Mouse (Mus musculus): ENCODE data around the gene Prl7b1.

Prl7b1 gene

DNA sequence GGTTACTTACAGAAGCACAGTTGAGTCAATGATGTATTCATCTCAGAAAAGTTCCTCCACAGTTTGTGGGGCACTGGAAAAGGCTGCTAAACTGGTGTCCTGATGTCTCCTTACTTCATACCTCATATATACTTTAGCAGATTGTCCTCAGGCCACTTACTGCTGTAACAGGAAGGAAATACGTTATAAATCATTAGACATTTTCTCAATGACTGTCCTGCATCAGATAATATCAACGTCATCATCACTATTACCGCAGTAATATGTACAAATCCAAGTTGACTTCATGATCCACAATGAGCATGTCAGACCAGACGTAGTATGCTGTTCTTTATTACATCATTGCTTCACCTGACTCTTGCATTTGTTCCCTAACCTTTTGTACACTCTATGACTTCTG, at the start of gene Prl7b1:
Prl7b1 (minus strand) TSS at position 101 of the 400 bp plus-strand sequence.
- no peak for DNase-seq (ENCODE audit: low spot score)

DNA sequence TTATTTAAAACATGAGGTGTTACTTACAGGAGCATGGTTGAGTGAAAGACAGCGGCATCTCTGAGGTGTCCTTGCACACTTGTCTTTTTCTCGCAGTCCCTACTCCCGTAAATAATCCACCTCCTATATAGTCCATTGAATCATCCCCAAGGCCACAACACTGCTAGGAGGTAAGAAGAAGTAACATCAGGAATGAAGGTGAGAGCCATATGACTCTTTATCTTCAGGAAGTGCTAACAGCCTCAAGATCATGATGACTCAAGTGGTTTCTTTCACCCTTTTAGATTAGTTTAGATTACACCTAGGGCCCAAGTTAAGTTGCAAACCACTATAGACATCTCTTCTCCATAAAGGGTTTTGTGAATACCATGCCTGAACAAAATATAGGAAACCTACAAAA, 32.0 kb upstream of the Prl7b1 start, which contains the start of gene Prl7a1:
Prl7a1 (minus strand) TSS at position 101 of the 400 bp plus-strand sequence.
- no peak for DNase-seq (ENCODE audit: low spot score)

DNA sequence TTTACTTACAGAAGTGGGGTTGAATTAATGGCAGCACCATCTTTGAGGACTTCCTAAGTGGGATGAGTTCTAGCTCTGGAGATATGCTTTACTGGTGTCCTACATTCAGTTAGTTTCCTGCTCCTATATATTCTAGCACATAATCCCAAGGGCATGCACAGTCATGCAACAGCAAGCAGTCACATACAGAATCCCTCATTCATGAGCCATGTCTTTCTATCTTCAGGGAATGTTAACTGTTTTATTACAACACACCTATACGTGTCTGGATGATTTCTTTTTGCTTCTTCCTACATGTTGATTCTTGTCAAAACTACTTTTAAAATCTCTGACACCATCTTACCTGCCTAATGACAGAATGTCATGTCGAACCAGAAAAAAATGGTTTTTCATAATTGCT, 28.3 kb downstream of the Prl7b1 start, which contains the start of gene Prl8a1:
Prl8a1 (minus strand) TSS at position 101 of the 400 bp plus-strand sequence.
- no peak for DNase-seq (ENCODE audit: low spot score)

DNA sequence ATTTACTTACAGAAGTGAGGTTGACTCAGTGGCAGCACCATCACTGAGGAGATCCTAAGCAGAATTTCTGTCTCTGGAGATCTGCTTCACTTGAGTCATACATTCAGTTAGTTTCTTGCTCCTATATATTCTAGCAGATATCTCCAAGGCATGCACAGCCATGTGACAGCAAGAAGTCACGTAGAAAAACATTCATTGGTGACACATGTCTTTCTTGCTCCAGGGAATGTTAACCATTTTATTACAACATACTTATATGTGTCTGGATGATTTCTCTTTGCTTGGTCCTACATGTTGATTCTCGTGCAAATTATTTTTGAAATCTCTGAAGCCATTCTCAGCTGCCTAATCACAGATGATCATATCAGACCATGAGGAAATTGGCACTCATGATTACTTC, 45.9 kb downstream of the Prl7b1 start, which contains the start of gene Prl8a9:
Prl8a9 (minus strand) TSS at position 101 of the 400 bp plus-strand sequence.
- DNase-seq (ENCODE audit: low spot score): no peak

DNA sequence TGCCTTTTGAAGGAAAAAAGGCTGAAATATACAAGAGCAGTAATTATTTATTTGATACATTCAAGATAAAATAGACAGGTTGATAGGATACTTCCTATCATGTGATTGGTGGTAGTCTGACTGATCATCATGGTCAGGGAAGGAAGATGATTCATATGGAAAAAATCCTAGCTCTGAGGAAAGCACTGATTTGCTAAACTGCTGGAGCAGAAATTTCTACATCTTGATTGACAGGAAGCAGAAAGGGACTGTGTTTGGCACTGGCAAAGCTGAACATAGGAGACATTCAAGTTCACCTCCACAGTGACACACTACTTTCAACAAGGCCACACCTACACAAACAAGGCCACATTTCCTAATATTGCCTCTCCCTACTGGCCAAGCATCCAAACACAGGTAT, 57.0 kb downstream of the Prl7b1 start:
- no peak for DNase-seq (ENCODE audit: low spot score)

Measured in left cerebral cortex, adult 11 months (tissue).